Mouse (Mus musculus) ES-E14 (cell line): ENCODE measurements at regions not wholly inside any gene's neighbourhood (a gene's known extent, or its start where the extent isn't known, plus 50 kb on each side); places are given as distances from the start of the nearest gene placed in this dataset.

ENCODE experiments used
- DNase-seq: peaks from one replicate; pipeline ENCODE4 v3.0.0-alpha.2; 2013; ENCODE audit warnings: low read depth, low spot score
- H3K27ac ChIP-seq: 2 replicates; pipeline ENCODE4 v1.5.1; 2012; ENCODE audit warnings: low read depth, mild to moderate bottlenecking, low read length, moderate library complexity, mixed read lengths; ENCODE audit not compliant: poor library complexity, insufficient read depth, severe bottlenecking
- H3K36me3 ChIP-seq: 2 replicates; pipeline ENCODE4 v1.6.1; 2012; ENCODE audit warnings: mild to moderate bottlenecking, low read length, moderate library complexity, mixed read lengths; ENCODE audit not compliant: control insufficient read depth, poor library complexity, insufficient read depth, severe bottlenecking
- H3K4me1 ChIP-seq, 2 experiments: fragments of 150-350 bp in 1 of 2; sonication (generic) in 1 of 2; 2 replicates each; pipeline ENCODE4 v1.6.1; 2012; ENCODE audit warnings: low read length in 2 of 2, mild to moderate bottlenecking in 1 of 2, mixed read lengths in 1 of 2; ENCODE audit not compliant: control insufficient read depth in 2 of 2, insufficient read depth in 2 of 2, poor library complexity in 1 of 2
- H3K4me3 ChIP-seq, 2 experiments: fragments of 150-350 bp in 1 of 2; sonication (generic) in 1 of 2; 2 replicates each; pipeline ENCODE4 v1.5.1; 2012; ENCODE audit warnings: low read length in 2 of 2, low read depth in 1 of 2, mild to moderate bottlenecking in 1 of 2, mixed read lengths in 1 of 2; ENCODE audit not compliant: insufficient read depth in 1 of 2, poor library complexity in 1 of 2, severe bottlenecking in 1 of 2
- H3K9ac ChIP-seq: 2 replicates; pipeline ENCODE4 v1.6.1; 2012; ENCODE audit warnings: low read depth, mild to moderate bottlenecking, low read length, mixed read lengths; ENCODE audit not compliant: poor library complexity, insufficient read depth, severe bottlenecking
- H3K9me3 ChIP-seq: fragments of 150-350 bp; sonication (generic); 2 replicates; pipeline ENCODE4 v1.6.1; 2012; ENCODE audit warnings: low read depth, mild to moderate bottlenecking, low read length; ENCODE audit not compliant: control insufficient read depth, insufficient read depth
- CHD2 ChIP-seq: IDR thresholded peaks from 2 replicates; pipeline ENCODE4 v1.6.1; 2014; ENCODE audit warnings: mild to moderate bottlenecking, low read depth, low read length, inconsistent platforms
- HCFC1 ChIP-seq: IDR thresholded peaks from 2 replicates; pipeline ENCODE4 v1.6.1; 2012; ENCODE audit warnings: low read length, inconsistent platforms, borderline replicate concordance; ENCODE audit not compliant: insufficient read depth
- MAFK ChIP-seq: IDR thresholded peaks from 2 replicates; pipeline ENCODE4 v1.6.1; 2014; ENCODE audit warnings: mild to moderate bottlenecking, low read depth, low read length, inconsistent platforms; ENCODE audit not compliant: insufficient read depth
- ZC3H11A ChIP-seq: IDR thresholded peaks from 2 replicates; pipeline ENCODE4 v1.6.1; 2012; ENCODE audit warnings: low read depth, mild to moderate bottlenecking, inconsistent platforms, low read length, borderline replicate concordance
- ZNF384 ChIP-seq: IDR thresholded peaks from 2 replicates; pipeline ENCODE4 v1.6.1; 2012; ENCODE audit warnings: low read depth, low read length, inconsistent platforms
- in situ Hi-C, 2 experiments: fragments of 600-800 bp; cut with MboI; formaldehyde crosslinking; loops; one replicate each; pipeline ENCODE4 v1.15.1; 2025; ENCODE audit warnings: low sequenced_read_pairs in 2 of 2, inconsistent platforms in 1 of 2; ENCODE audit not compliant: unreplicated experiment in 2 of 2

- Histone ChIP-seq H3K9me3 (no peaks in the 10 kb centered on the region), H3K27ac (no peak overlapping the region), H3K36me3 (no peaks in the 10 kb centered on the region), H3K4me3 (no peak overlapping the region), H3K9ac (no peak overlapping the region), H3K4me1 (peaks cover 2 to 6% of the 10 kb centered on the region in 2 experiments; a peak in 2 of 4 replicates)
- TF ChIP-seq MAFK (no peak), HCFC1 (no peak)
- no peak for DNase-seq
- in situ Hi-C loops: no loop called here
These were observed 205.2 kb upstream of the Tle4 start for GRCm38 (mm10) chr19:14802909-14803650.

- no peaks in the 10 kb centered on the region for H3K9me3 ChIP-seq
These were observed 203.8 kb upstream of the Tle4 start for GRCm38 (mm10) chr19:14801669-14802068.

GRCm38 (mm10) chr19:14799002-14799401, 201.2 kb upstream of the Tle4 start:
- Histone ChIP-seq H3K27ac (no peak overlapping the region), H3K9ac (no peak overlapping the region), H3K4me1 (peaks cover 3 to 7% of the 10 kb centered on the region in 2 experiments; a peak in 2 of 4 replicates), H3K9me3 (no peaks in the 10 kb centered on the region), H3K36me3 (no peaks in the 10 kb centered on the region), H3K4me3 (no peak overlapping the region)
- no peak for DNase-seq
- TF ChIP-seq ZC3H11A (no peak), ZNF384 (no peak), HCFC1 (no peak), MAFK (no peak), CHD2 (no peak)
- in situ Hi-C loops: no loop called here

More at GRCm38 (mm10) chr19:14801669-14802068, 203.8 kb upstream of the Tle4 start:
- no peak overlapping the region for H3K27ac ChIP-seq
- TF ChIP-seq HCFC1 (no peak), CHD2 (no peak), MAFK (no peak), ZC3H11A (no peak), ZNF384 (no peak)
- no peak overlapping the region for H3K4me3 ChIP-seq
- no peak for DNase-seq
- peaks cover 3 to 7% of the 10 kb centered on the region in 2 experiments; a peak in 2 of 4 replicates for H3K4me1 ChIP-seq
- no peak overlapping the region for H3K9ac ChIP-seq
- in situ Hi-C loops: no loop called here
- H3K36me3 ChIP-seq: no peaks in the 10 kb centered on the region

GRCm38 (mm10) chr19:14798417-14798816, 200.6 kb upstream of the Tle4 start:
- Histone ChIP-seq H3K9ac (no peak overlapping the region), H3K9me3 (no peaks in the 10 kb centered on the region), H3K36me3 (no peaks in the 10 kb centered on the region), H3K27ac (no peak overlapping the region), H3K4me1 (peaks cover 3 to 7% of the 10 kb centered on the region in 2 experiments; a peak in 3 of 4 replicates), H3K4me3 (no peak overlapping the region)
- DNase-seq: no peak
- no peak for TF ChIP-seq MAFK
- no peak for TF ChIP-seq ZNF384
- TF ChIP-seq CHD2: no peak
- no peak for TF ChIP-seq HCFC1
- TF ChIP-seq ZC3H11A: no peak
- in situ Hi-C loops: no loop called here

GRCm38 (mm10) chr19:14795910-14796309, 198.1 kb upstream of the Tle4 start:
- no peaks in the 10 kb centered on the region for H3K36me3 ChIP-seq
- no peak for DNase-seq

More at GRCm38 (mm10) chr19:14795910-14796309, 198.1 kb upstream of the Tle4 start:
- H3K9ac ChIP-seq: no peak overlapping the region
- H3K4me1 ChIP-seq: peaks cover 7 to 9% of the 10 kb centered on the region in 2 experiments; a peak in 3 of 4 replicates
- in situ Hi-C loops: no loop called here
- TF ChIP-seq ZNF384: no peak
- no peak for TF ChIP-seq HCFC1
- TF ChIP-seq MAFK: no peak
- TF ChIP-seq ZC3H11A: no peak
- TF ChIP-seq CHD2: no peak
- no peak overlapping the region for H3K27ac ChIP-seq
- no peaks in the 10 kb centered on the region for H3K9me3 ChIP-seq
- no peak overlapping the region for H3K4me3 ChIP-seq
